Mouse (Mus musculus): ENCODE data around the gene OR5BS1P.
"Not testable (repeated sequence)": the region's sequence is repeated elsewhere in the genome, so short reads cannot be mapped to it uniquely, and the experiment has no call there.

OR5BS1P gene

GRCm38 (mm10) chr15:98507321-98507720 lies 37.6 kb downstream of the OR5BS1P start:
- DNase-seq, result no peak

GRCm38 (mm10) chr15:98509387-98509786 lies 39.7 kb downstream of the OR5BS1P start:
- DNase-seq, result no peak

GRCm38 (mm10) chr15:98510438-98511385 lies 41.0 kb downstream of the OR5BS1P start:
- peak; percentile 81 to 82 for DNase-seq

- DNase-seq, result no peak
These were observed 41.8 kb downstream of the OR5BS1P start for GRCm38 (mm10) chr15:98511386-98511928.

GRCm38 (mm10) chr15:98512232-98512631 lies 42.5 kb downstream of the OR5BS1P start:
- no peak for DNase-seq

- peak; percentile 66 to 70 for DNase-seq
These were observed 43.2 kb downstream of the OR5BS1P start for GRCm38 (mm10) chr15:98512799-98513321.

GRCm38 (mm10) chr15:98513676-98514075 lies 44.0 kb downstream of the OR5BS1P start:
- not testable (repeated sequence) for DNase-seq

- DNase-seq, result no peak
These were observed 44.5 kb downstream of the OR5BS1P start for GRCm38 (mm10) chr15:98514146-98514545.

GRCm38 (mm10) chr15:98514845-98515244 lies 45.1 kb downstream of the OR5BS1P start:
- DNase-seq, result not testable (repeated sequence)

- DNase-seq, result peak; percentile 62 to 63
These were observed 48.0 kb downstream of the OR5BS1P start for GRCm38 (mm10) chr15:98517380-98518355.

GRCm38 (mm10) chr15:98521245-98521644 lies 51.5 kb downstream of the OR5BS1P start:
- DNase-seq, result no peak

GRCm38 (mm10) chr15:98526057-98526456 lies 56.4 kb downstream of the OR5BS1P start:
- DNase-seq, result no peak

GRCm38 (mm10) chr15:98527056-98527771 lies 57.5 kb downstream of the OR5BS1P start:
- DNase-seq, result no peak

- DNase-seq, result no peak
These were observed 58.4 kb downstream of the OR5BS1P start for GRCm38 (mm10) chr15:98528066-98528563.
